28 mouse cellular contexts compared by ENCODE assay signal in the genomic region with DNA sequence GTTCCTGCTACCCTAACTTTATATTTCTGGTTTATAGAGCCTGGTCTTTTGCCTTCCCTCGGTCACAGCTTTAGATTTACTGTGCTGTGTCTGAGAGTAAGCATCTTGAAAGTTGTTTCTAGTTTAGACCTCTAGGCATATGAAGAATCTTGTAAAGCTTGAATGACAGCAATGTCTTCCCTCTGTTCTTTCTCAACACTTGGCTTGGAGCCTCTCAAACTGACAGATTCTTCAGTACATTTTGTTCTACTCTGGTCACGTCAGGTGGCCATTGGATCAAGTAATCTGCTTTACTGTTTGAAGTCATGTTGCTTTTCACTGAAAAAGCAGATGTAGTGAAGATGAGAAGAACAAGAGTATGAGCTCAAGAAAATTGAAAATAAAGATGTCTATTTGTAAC.
"Had no signal": no experiment of that assay in that cellular context is flagged by ENCODE, and none has a peak within 500 bp of the region (broad histone marks: within the 10 kb centered on the region; RNA-seq: fewer than 3 reads in every experiment).

No protein-coding gene starts in this region.

- H3K9ac ChIP-seq: heart, embryonic 13.5 days; heart, embryonic 15.5 days; hindbrain, embryonic 13.5 days; hindbrain, embryonic 15.5 days; kidney, embryonic 15.5 days; limb, embryonic 13.5 days; limb, embryonic 15.5 days; liver, embryonic 12.5 days; liver, embryonic 14.5 days had no signal

- ATAC-seq: hindbrain, postnatal 0 days; intestine, embryonic 16.5 days; liver, embryonic 12.5 days had no signal

- H3K4me3 ChIP-seq: gastrocnemius, adult 2 months; heart, adult 2 months; heart, embryonic 13.5 days; heart, embryonic 15.5 days; hindbrain, embryonic 13.5 days; hindbrain, embryonic 15.5 days; kidney, embryonic 15.5 days; limb, embryonic 13.5 days; limb, embryonic 15.5 days; liver, embryonic 12.5 days had no signal

- H3K4me2 ChIP-seq: heart, embryonic 11.5 days; heart, embryonic 13.5 days; heart, embryonic 15.5 days; hindbrain, embryonic 13.5 days; hindbrain, embryonic 15.5 days; kidney, embryonic 15.5 days; limb, embryonic 13.5 days; limb, embryonic 15.5 days; liver, embryonic 12.5 days had no signal

- H3K27ac ChIP-seq: gastrocnemius, adult 2 months; heart, adult 2 months; heart, embryonic 13.5 days; heart, embryonic 15.5 days; hindbrain, embryonic 13.5 days; hindbrain, embryonic 15.5 days; hindbrain, postnatal 0 days; kidney, embryonic 15.5 days; kidney, postnatal 0 days; limb, embryonic 13.5 days; limb, embryonic 15.5 days; liver, embryonic 12.5 days; liver, embryonic 14.5 days had no signal

- H3K4me1 ChIP-seq: heart, embryonic 13.5 days; heart, embryonic 15.5 days; hindbrain, embryonic 13.5 days; hindbrain, embryonic 15.5 days; kidney, embryonic 15.5 days; limb, embryonic 13.5 days; limb, embryonic 15.5 days; liver, embryonic 12.5 days had no signal

- DNase-seq: gastrocnemius, adult 2 months; gastrocnemius, postnatal 14 days; gastrocnemius, postnatal 36 days; heart, adult 11 months; heart, adult 2 months; heart, postnatal 14 days; heart, postnatal 36 days; kidney, adult 11 months; kidney, adult 2 months; kidney, adult 9 months; kidney, postnatal 14 days; kidney, postnatal 36 days; layer of hippocampus, adult 9-11 months; layer of hippocampus, postnatal 36 days; left cerebral cortex, postnatal 4 days had no signal

- H3K9me3 ChIP-seq: heart, embryonic 13.5 days; heart, embryonic 15.5 days; hindbrain, embryonic 13.5 days; hindbrain, embryonic 15.5 days; kidney, embryonic 15.5 days; limb, embryonic 13.5 days; limb, embryonic 15.5 days; liver, embryonic 12.5 days had no signal

- H3K27me3 ChIP-seq: heart, embryonic 13.5 days; heart, embryonic 15.5 days; hindbrain, embryonic 13.5 days; hindbrain, embryonic 15.5 days; kidney, embryonic 15.5 days; limb, embryonic 13.5 days; limb, embryonic 15.5 days; liver, embryonic 12.5 days had no signal
